Mouse (Mus musculus) G1E-ER4 (cell line): Measurements from ENCODE around the gene Mybpc2. TPM values are rescaled to one million over a fixed set of nuclear protein-coding genes. Genes with fewer than 3 reads are reported as not detected.

Experiments
- GATA1 ChIP-seq: IDR thresholded peaks from one replicate; pipeline ENCODE4 v1.8.0; 2012; ENCODE audit warnings: low read length, inconsistent platforms
- polyA plus RNA-seq: library from polyadenylated mRNA; stranded (reverse); fragments of >175 nt; gene quantifications from 2 replicates; pipeline ENCODE4 v1.2.3, GENCODE M21; 2012

Gene Mybpc2
- polyA plus RNA-seq, 1 experiment, result not detected

DNA sequence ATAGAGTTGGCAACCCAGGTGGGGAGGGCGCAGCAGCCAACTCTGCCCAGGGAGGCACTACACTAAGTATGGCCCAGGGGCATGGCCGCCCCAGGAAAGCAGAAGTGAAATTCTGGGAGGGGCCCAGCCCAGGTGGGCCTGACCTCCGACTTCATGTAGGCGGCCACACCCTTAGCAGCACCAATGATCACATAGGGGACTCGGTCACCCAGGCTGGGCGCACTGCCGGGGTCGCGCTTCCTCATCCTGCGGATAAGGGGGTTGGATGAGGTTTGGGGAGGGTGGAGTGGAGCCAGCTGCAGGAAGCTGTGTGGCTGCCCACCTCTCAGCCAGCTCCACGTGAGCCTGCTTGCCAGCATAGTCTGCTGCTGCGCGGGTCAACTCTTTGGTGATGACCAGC is 9.8 kb upstream of the Mybpc2 start:
- no peak for TF ChIP-seq GATA1

DNA sequence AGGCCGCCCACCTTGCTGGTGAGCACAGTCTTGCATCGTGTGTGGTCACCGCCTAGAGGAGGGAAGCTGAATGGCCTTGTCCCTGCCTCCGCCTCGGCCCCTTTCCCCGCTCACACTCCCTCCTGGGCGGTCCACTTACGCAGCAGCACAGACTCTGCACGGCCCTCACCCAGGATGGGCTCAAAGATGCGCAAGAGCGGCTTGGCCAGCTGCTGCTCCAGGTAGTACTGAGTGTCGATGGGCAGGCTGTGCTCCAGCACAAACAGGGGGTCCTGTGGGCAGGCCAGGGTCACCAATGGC is 9.2 kb upstream of the Mybpc2 start:
- TF ChIP-seq GATA1, result no peak

DNA sequence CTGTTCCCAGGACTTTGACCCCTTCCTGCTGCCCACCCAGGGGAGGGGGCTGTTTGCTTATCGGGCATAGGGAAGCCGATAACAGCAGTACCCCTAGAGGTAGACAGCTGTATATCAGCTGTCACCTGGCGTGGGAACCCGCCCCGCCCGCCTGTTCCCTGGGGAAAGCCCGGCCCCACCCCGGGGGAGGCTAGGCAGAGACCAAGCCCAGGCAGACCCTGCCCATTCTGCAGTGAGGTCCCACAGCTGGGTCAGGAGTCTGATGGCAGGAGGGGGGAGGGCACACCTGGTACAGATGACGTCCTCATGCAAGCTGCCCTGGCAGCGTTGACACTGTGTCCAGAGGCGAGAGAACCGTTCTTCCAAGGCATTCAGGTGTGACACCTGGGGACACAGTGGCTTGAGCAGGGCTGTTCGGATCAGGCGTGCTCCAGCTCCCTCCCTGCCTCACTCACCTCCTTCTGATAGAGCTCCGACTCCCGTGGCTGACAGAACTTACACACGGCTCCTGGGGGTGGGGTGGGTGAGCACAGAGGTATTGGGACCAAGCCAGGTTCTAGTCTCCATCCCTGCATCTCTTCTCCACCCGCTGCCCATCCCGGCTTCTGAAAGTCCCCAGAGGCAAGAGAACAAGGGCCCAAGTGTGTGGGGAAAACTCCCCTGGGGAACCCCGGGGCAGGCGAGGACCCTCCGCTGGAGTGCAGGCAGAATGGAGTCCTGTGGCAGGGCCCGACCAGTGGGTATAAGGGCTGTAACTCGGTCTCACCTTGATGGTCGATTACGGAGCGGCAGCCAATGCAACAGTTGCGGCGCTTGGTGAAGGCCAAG is 8.7 kb upstream of the Mybpc2 start:
- TF ChIP-seq GATA1, result no peak

DNA sequence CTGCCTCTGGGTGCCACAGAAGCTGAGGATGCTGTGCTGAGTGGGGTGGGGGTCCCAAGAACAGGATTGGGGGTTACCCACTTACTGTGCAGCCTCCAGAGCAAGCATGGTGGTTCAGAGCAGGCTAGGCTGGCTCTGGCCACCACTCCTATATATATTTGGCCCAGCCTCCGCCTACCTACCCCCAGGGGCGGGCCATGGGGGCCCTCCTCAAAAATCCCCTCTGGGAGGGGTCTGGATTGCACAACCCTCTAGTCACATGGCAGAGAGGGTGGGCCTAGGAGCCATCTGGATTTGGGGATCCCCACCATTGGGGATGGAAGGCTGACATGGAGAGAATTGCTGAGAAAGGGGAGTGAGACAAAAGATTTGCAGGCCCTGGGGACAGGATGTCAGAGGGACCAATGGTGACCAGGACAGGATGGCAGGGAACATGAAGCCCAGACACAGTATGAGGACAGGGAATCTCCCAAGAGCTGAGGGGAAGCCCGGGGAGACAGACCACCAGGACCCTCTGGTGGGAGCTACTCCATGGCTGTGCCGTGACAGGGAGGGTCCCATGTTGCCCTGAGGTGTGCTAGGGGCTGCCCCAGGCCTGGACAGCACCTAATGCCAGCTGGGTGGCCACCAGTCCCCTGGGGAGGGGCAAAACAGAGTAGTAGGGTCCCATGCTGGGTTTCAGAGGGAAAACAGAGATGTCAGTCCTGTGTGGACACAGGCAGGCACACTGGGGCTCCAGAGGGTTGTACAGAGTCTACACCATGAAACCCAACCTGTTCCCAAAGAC is 7.7 kb upstream of the Mybpc2 start, which contains the start of gene Spib:
Gene Spib, minus strand, starts transcription at position 126 of the 787 bp plus-strand sequence.
- no peak for TF ChIP-seq GATA1

DNA sequence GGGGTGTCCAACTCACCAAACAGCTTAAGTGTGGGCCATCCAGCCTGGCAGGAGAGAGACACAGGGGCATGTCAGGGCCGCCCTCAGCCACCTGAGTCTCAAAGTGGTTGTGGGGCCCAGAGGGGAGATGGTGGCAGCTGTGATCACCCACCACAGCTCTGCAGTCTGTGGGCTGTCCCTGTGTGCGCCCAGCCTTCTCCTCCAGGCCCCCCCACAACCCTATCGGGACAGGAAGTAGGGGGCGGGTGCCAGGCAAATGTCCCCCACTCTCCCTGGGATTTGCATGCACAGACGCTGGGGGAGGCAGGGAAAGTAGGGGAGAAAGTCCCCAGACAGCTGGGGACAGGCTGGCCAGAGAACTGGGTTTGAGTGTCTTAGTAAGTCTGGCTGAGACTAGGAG is 6.8 kb upstream of the Mybpc2 start:
- TF ChIP-seq GATA1, result no peak

DNA sequence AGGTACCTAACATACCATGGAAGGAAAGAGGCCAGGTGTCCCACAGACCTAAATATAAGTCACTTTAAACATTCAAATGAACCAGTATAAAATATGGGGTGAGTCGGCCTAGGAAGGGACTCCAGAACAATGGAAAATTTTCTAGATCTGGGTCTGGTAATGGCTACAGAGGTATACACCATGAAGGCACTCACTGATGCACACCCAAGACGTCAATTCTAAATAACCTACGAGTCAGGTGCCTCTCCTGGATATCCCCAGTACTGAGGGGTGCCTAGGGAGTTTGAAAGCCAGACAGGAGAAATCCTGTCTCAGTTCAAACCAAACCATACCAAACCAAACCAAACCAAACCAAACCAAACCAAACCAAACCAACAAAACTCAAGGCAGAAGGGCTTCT is 6.1 kb upstream of the Mybpc2 start:
- TF ChIP-seq GATA1, result no peak

DNA sequence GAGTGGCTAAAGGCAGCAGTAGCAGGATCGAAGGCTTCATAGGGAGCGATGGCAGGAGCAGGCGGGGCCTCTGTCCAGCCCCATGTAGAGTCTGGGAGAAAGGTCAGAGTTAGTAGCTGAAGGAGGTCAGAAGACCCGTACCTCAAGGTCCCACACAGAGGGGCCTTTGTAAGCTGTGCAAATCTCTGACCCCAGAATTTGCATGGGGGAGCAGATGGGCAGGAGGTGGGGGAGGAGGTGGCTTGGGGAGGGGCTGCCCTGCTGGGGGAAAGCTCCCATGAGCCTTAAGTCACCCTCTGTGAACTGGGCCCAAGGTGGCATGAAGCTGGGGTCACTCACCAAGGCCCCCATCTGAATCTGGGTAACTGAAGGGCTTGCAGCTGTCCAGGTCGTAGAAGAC is 5.1 kb upstream of the Mybpc2 start:
- TF ChIP-seq GATA1, result no peak

DNA sequence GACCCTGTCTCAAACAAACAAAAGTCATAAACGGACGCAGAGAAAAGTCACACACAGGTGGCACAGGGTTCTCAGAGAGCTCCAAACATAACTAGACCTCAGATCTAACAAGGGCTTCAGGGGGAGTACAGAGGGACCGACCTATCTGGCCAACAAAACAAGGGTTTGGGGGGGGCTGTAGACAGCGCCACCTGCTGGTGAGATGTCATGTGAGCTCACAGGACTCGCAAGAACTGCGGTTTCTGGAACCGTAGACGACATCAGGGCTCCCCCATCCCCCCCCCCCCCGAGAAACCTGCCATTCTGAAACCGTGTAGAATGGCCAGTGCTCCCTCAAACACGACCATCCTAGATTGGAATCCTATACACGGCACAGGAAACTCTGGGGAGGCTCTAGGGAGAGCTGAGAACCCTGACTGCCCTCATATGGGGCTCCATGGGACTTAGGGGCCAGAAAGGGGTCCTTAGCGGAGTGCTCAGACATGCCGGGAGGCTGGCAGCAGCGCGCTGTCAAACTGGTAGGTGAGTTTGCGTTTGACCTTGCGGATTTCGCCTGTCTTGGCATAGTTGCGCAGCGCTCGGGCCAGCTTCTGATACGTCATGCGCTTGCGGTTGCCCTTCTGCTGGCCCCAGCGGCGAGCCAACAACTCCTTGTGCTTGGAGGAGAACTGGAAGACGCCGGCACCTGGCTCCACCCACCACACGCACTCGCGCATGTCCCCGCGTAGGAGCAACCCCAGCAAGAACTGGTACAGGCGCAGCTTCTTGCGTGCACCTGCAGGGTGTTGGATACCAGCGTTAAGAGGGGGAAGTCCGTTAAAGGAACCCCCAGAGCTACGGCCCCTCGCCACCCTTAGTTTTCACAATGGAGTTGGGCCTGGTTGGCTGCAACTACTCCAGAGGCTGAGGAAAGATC is 3.3 kb upstream of the Mybpc2 start:
- TF ChIP-seq GATA1, result no peak

DNA sequence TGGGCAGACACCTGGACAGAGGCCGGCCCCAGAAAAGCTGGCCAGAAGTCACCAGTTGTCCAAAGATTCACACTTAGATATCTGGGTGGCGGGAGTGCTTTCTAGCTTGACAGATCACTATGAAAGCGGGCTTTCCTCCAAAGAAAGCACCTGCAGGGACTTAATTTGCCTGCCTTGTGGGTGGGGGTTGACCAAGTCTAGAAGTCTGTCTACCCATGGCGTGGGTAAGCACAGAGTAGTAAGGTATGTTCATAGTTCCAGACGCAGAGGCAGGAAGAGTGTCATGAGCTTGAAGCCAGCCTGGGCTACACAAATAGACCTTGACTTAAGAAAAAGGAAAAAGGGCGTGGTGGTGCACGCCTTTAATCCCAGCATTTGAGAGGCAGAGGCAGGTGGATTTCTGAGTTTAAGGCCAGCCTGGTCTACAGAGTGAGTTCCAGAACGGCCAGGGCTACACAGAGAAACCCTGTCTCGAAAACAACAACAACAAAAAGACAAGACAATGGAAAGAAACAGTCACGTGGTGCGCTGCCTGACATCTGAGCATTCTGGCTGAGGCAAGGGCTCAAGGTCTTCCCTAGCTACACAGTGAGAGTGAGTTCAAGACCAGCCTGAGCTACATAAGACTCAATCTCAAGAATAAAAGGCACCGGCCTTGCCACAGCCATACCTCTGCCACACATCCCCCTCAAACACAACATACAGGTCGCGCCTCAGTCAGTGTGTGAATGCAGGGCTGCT is 2.1 kb upstream of the Mybpc2 start:
- no peak for TF ChIP-seq GATA1

DNA sequence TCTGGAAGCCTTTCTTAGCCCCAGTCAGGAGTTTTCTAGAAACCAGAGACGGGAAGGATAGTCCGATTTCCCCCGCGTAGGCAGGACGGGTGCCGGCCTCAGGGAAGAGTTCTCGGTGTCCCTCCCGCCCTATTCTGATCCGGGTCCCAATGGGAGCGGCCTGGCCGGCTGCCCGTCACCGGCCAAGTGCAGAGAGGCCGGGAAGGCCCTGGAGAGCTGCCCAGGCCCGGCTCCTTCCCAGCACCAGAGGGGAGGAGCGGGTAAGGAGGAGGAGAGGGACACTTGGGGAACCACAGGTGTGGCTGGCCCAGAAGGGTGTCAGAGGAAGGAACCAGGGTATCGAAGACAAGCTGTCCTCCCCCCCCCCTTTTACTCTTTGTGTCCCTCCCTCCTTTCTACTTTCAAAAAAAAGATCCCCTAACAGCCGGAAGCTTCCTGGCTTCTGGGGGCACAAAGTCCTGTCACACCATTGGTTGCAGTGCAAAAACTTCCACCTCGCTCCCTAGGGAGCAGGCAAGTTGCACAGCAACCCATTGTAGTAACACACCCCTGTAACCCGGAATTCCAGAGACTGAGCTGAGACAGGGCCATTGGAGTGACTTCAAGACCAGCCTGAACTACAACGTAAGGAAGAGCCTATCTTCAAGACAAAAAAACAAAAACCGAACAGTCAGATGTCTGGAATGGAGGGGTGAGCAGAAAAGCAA is 823 bp upstream of the Mybpc2 start:
- TF ChIP-seq GATA1, result no peak

DNA sequence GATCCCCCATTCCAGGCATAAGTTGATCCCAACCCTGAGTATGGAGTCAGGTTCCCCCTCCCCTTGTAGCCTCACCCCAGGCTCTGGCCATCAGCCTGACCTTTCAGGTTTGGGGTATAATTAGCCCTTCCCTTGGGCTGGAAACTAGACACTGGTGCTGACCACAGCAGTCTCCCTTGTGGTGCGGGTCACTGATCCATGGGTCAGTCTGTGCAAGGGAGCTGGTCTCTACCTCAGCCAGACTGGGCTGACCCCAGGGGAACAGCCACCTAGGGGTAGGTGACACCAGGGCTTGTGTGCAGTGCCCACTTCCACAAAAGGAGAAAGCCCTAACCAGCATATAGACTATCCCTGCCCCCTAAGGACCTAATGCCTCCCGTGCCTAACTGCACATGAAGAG is 1.4 kb downstream of the Mybpc2 start:
- no peak for TF ChIP-seq GATA1

DNA sequence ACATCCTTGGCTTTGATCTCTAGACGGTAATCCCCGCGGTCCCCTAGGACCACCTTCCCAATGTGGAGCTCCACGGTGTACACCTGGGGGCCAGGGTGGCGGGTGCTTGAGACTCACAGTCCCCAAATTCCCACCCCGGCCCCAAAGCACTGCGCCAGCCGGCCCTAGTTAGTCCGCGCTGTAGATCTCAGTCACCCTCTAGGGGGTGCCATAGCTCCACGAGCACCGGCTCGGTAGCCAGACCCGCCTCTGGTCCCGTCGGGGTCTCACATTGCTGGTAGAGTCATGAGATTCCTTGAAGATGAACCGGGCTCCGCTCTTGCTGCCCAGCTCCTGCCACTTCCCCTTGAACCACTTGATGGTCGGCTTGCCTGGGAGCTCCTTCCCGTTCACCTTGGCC is 2.7 kb downstream of the Mybpc2 start:
- TF ChIP-seq GATA1, result no peak

DNA sequence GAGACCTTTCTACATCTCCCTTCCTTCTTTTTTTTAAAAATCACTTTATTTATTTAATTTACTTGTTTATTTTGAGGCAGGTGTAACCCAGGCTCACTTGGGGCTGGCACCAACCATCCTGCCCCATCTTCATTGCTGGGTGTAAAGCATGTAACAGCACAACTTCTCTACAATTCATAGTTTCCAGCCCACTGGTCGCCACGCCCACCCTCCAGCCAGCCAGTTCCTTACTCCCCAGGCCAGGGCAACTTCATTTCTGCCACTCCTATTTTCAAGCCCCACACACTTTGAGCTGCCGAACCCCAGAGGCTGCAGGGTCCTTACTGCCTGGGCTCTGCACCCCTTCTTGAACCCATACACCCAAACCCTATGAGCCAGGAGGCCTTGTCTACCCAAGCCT is 3.5 kb downstream of the Mybpc2 start:
- TF ChIP-seq GATA1, result no peak

DNA sequence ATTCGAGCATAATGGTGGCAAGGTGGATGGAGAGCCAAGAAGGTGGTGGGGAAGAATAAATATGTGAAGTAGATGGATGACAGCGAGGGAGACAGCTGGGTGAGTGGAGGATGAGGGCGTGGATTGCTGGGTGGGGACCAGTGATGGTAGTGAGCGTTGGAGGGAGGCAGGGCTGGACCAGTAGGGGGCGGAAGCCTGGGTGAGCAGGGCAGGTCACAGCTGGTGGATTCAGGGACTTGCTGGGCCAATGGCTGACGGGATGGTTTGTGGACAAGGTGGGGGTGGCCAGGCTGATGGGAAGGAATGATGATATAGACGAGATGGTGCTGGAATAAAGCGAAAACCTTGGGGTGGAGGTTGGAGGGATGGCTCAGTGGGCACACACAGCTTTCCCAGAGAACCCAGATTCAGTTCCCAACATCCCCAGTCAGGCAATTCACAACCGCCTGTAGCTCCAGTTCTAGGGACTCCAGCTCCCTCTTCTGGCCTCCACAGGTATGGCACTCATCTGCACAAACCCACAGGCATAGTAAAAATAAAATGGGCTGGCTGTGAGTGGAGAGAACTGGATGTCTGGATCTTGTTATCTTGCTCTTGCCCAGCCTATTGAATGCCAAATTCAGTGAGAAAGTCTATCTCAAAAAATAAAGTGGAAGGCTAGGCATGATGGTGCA is 5.1 kb downstream of the Mybpc2 start:
- TF ChIP-seq GATA1, result no peak

DNA sequence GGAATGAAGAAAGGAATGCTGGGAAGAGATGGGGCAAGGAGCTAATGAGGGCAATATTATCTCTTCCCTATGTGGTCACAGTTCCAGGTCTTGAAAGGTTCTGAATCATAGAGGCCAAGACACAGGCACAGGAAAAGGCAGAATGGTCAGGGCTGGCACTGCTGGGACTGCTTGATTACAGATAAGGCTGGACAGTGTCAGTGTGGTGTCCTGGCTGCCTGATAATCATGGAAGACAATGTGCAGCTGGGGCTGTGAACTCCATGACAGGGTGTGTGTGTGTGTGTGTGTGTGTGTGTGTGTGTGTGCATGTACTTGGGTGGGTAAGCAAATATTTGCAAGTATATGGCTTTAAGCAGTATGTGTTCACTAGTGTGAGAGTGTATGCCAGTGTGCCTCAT is 17.0 kb downstream of the Mybpc2 start:
- TF ChIP-seq GATA1, result no peak
